26 mouse cellular contexts compared by ENCODE assay signal in genomic region chr14:21619951-21620350, GRCm38 (mm10).
DNase-seq lines count a peak whose midpoint lies in the region; ATAC-seq lines count a peak whose summit lies in the region.
"Had no signal": no experiment of that assay in that cellular context is flagged by ENCODE, and none has a peak within 500 bp of the region (broad histone marks: within the 10 kb centered on the region; RNA-seq: fewer than 3 reads in every experiment).

No protein-coding gene starts in this region.

- peak; percentile 22 to 78 for DNase-seq in adrenal gland, adult (ENCODE audit: inconsistent age in 2 of 2, low spot score in 1 of 2)
- DNase-seq in adrenal gland, adult 18-20 months (ENCODE audit: low spot score in 2 of 2) = no peak
- DNase-seq in adrenal gland, adult 8-10 months = peak; percentile 25
- no peak for DNase-seq in adrenal gland, postnatal 4 days (ENCODE audit: low spot score in 2 of 2)
- peak; percentile 28 for DNase-seq in heart, adult 11 months
- DNase-seq: B cell, adult 2 months; cerebellum, adult 11 months; cerebellum, adult 18-20 months; cerebellum, adult 8-10 months; cerebellum, adult 9-11 months; cerebellum, postnatal 14 days; cerebellum, postnatal 36 days; embryo, embryonic 11 days had no signal

- H3K9me3 ChIP-seq in heart, embryonic 12.5 days (replicated peaks) = no peaks in the 10 kb centered on the region
- H3K9me3 ChIP-seq: embryonic facial prominence, embryonic 13.5 days; embryonic facial prominence, embryonic 15.5 days; forebrain, embryonic 10.5 days; forebrain, embryonic 12.5 days; G1E had no signal

- ATAC-seq in heart, embryonic 12.5 days (ENCODE audit: insufficient number of reproducible peaks, low FRiP score) = no peak
- ATAC-seq: activated CD4-positive, CD25-positive, alpha-beta regulatory T cell, adult 4 months; CD4-positive, CD25-positive, alpha-beta regulatory T cell, adult 4 months; forebrain, embryonic 14.5 days; forebrain, embryonic 16.5 days; Patski had no signal

- WGBS in heart, embryonic 12.5 days = 90% methylated on average over 7 of the region's 7 CpGs

- H3K27me3 ChIP-seq in heart, embryonic 12.5 days (replicated peaks) = no peaks in the 10 kb centered on the region
- H3K27me3 ChIP-seq: CH12.LX; embryonic facial prominence, embryonic 13.5 days; embryonic facial prominence, embryonic 15.5 days; forebrain, embryonic 12.5 days; Patski had no signal

- H3K4me3 ChIP-seq in heart, embryonic 12.5 days = no peak overlapping the region
- H3K4me3 ChIP-seq: embryonic facial prominence, embryonic 13.5 days; embryonic facial prominence, embryonic 15.5 days; erythroblast, embryonic 14.5 days; forebrain, embryonic 10.5 days; forebrain, embryonic 12.5 days had no signal

- H3K9ac ChIP-seq in heart, embryonic 12.5 days = no peak overlapping the region
- H3K9ac ChIP-seq: embryonic facial prominence, embryonic 13.5 days; embryonic facial prominence, embryonic 15.5 days; forebrain, embryonic 12.5 days had no signal

- peaks cover 22% of the 10 kb centered on the region for H3K36me3 ChIP-seq in heart, embryonic 12.5 days

- H3K27ac ChIP-seq in heart, embryonic 12.5 days (ENCODE audit: poor library complexity, severe bottlenecking) = no peak overlapping the region
- H3K27ac ChIP-seq: embryonic facial prominence, embryonic 13.5 days; embryonic facial prominence, embryonic 15.5 days; forebrain, embryonic 10.5 days; forebrain, embryonic 12.5 days had no signal

- no peak overlapping the region for H3K4me2 ChIP-seq in heart, embryonic 12.5 days
- H3K4me2 ChIP-seq: embryonic facial prominence, embryonic 13.5 days; embryonic facial prominence, embryonic 15.5 days; forebrain, embryonic 12.5 days had no signal

- no peaks in the 10 kb centered on the region for H3K4me1 ChIP-seq in heart, embryonic 12.5 days (replicated peaks)
- H3K4me1 ChIP-seq: forebrain, embryonic 10.5 days; forebrain, embryonic 12.5 days had no signal

Comparison
In these comparisons a context has a peak if more than half of its experiments do, and no peak if none do; other contexts are left out.
1. DNase-seq: peak in adrenal gland, adult (2 of 2), adrenal gland, adult 8-10 months (single experiment) and heart, adult 11 months (single experiment); none in adrenal gland, adult 18-20 months (0 of 2) and adrenal gland, postnatal 4 days (0 of 2).